Mouse (Mus musculus) heart, embryonic 15.5 days (tissue): ENCODE measurements around the gene Hist1h3c. TPM values are rescaled to one million over a fixed set of nuclear protein-coding genes. Genes with fewer than 3 reads are reported as not detected.
A peak's percentile ranks its signal among the peaks of the same experiment; 100 is the strongest.

ENCODE experiments used
- ATAC-seq: fragments of 200-750 bp; cut with Nextera tagmentation; replicated peaks from 2 replicates; pipeline ENCODE4 v1.8.0; 2017; ENCODE audit warnings: low read depth, moderate TSS enrichment; ENCODE audit not compliant: insufficient number of reproducible peaks, insufficient read depth, low FRiP score
- H3K27ac ChIP-seq: fragments of 300-500 bp; sonication (generic); 2 replicates; pipeline ENCODE4 v1.5.1; 2015; ENCODE audit warnings: mild to moderate bottlenecking, inconsistent platforms
- H3K27me3 ChIP-seq: fragments of 300-500 bp; sonication (generic); 2 replicates; pipeline ENCODE4 v1.6.1; 2015; ENCODE audit warnings: inconsistent platforms
- H3K36me3 ChIP-seq: fragments of 300-500 bp; sonication (generic); 2 replicates; pipeline ENCODE4 v1.6.1; 2015; ENCODE audit warnings: mild to moderate bottlenecking, inconsistent platforms
- H3K4me1 ChIP-seq: fragments of 300-500 bp; sonication (generic); replicated peaks from 2 replicates; pipeline ENCODE4 v1.6.1; 2015; ENCODE audit warnings: inconsistent platforms
- H3K4me2 ChIP-seq: fragments of 300-500 bp; sonication (generic); 2 replicates; pipeline ENCODE4 v1.6.1; 2015; ENCODE audit warnings: inconsistent platforms, mild to moderate bottlenecking, moderate library complexity
- H3K4me3 ChIP-seq: fragments of 300-500 bp; sonication (generic); 2 replicates; pipeline ENCODE4 v1.5.1; 2015; ENCODE audit warnings: mild to moderate bottlenecking, inconsistent platforms
- H3K9ac ChIP-seq: fragments of 300-500 bp; sonication (generic); 2 replicates; pipeline ENCODE4 v1.6.1; 2015; ENCODE audit warnings: mild to moderate bottlenecking, inconsistent platforms
- H3K9me3 ChIP-seq: fragments of 300-500 bp; sonication (generic); replicated peaks from 2 replicates; pipeline ENCODE4 v1.6.1; 2016; ENCODE audit warnings: inconsistent platforms
- WGBS: fragments of 180-500 bp; shearing (Covaris S2); methylation state at CpG from one replicate; pipeline ENCODE4 v1.1.7; 2015; ENCODE audit warnings: mixed read lengths; 5-methylcytosine and 5-hydroxymethylcytosine counted together
- microRNA-seq: library from miRNA; unstranded; fragments of <30 nt; microRNA quantifications from one replicate; pipeline ENCODE4, GENCODE M21; 2016
- polyA plus RNA-seq: library from polyadenylated mRNA; unstranded; fragments of >200 nt; fragmentation: Nextera tagmentation; extraction: Ambion mirVana; gene quantifications from 2 replicates; pipeline ENCODE4 v1.2.1, GENCODE M21; 2015

Hist1h3c gene
- polyA plus RNA-seq, 1 experiment from 2014 or later, result 2.0 TPM

- Histone ChIP-seq H3K36me3 (no peaks in the 10 kb centered on the region), H3K27ac (no peak overlapping the region), H3K27me3 (no peaks in the 10 kb centered on the region), H3K4me2 (no peak overlapping the region), H3K9ac (no peak overlapping the region), H3K4me1 (peaks cover 12% of the 10 kb centered on the region), H3K9me3 (no peaks in the 10 kb centered on the region), H3K4me3 (no peak overlapping the region)
- no peak for ATAC-seq
- WGBS, result 66% methylated on average over 3 of the region's 3 CpGs
Observed at GRCm38 (mm10) chr13:23699767-23700166, 45.6 kb downstream of the Hist1h3c start.

GRCm38 (mm10) chr13:23698996-23699395 is 46.4 kb downstream of the Hist1h3c start:
- no peaks in the 10 kb centered on the region for H3K9me3 ChIP-seq
- no peaks in the 10 kb centered on the region for H3K27me3 ChIP-seq
- H3K4me1 ChIP-seq, result peaks cover 12% of the 10 kb centered on the region
- H3K36me3 ChIP-seq, result no peaks in the 10 kb centered on the region
- 66% methylated on average over 6 of the region's 6 CpGs for WGBS
- H3K4me2 ChIP-seq, result peak overlapping the region; percentile 65
- H3K27ac ChIP-seq, result peak overlapping the region; percentile 80
- no peak for ATAC-seq
- H3K4me3 ChIP-seq, result peak overlapping the region; percentile 45; the same call in 1 of the 2 replicates
- H3K9ac ChIP-seq, result no peak overlapping the region

DNA sequence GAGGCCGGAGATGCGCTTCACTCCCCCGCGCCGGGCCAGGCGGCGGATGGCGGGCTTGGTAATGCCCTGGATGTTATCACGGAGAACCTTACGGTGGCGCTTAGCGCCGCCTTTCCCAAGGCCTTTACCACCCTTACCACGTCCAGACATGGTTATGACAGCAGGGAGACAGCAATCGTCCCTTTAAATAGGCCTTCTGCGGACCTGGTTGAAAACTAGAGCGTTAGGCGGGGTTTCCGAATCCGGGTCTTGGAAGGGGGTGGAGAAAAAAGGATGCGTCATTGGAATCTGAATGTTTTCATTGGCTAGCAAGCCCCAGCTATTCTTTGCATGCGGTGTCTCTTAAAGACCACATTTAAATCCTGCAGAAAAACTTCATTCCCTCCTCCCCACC is 47.1 kb downstream of the Hist1h3c start, which contains the start of gene Hist1h4c:
Gene Hist1h4c (minus strand): TSS at position 155 of the 394 bp plus-strand sequence.
- H3K9ac ChIP-seq, result peak within 1 kb of the TSS; percentile 35
- peak; percentile 94 for ATAC-seq

DNA sequence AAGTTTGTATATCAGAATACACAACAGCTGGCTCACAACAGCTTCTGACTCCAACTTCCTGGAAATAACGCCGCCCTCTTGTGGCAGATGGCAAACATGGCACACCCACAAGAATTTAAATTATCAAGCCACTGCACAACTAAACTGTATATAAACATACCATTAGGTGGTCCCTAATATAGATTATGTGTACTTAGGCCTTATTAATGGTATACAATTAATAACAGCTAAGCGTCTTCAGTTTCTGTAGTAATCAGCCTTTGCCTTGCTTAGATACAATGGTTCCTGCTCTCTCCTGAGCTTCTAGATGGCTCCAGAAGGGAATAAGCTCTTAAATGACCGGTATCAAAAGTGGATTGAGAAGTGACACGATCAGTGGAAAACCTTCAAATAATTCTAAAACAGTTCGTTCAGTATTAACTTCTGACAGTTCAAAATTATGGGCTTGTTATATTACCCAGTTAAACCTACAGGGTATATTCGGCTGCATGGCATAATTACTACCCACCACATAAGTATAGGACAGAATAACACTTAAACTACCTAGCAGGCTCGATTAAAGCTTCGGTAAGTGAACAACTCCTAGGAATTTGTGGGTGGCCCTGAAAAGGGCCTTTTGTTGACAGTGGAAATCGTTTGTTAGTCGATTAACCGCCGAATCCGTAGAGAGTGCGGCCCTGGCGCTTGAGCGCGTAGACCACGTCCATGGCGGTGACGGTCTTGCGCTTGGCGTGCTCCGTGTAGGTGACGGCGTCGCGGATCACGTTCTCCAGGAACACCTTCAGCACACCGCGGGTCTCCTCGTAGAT is 47.7 kb downstream of the Hist1h3c start:
- ATAC-seq, result peak; percentile 13
- H3K4me1 ChIP-seq, result peaks cover 12% of the 10 kb centered on the region
- no peaks in the 10 kb centered on the region for H3K27me3 ChIP-seq
- H3K4me3 ChIP-seq, result peak overlapping the region; percentile 45
- under 1% methylated on average over 32 of the region's 32 CpGs for WGBS
- peak overlapping the region; percentile 80 for H3K27ac ChIP-seq
- H3K9ac ChIP-seq, result peak overlapping the region; percentile 35
- H3K4me2 ChIP-seq, result peak overlapping the region; percentile 65
- no peaks in the 10 kb centered on the region for H3K9me3 ChIP-seq
- H3K36me3 ChIP-seq, result no peaks in the 10 kb centered on the region

More for the DNA sequence above, 47.1 kb downstream of the Hist1h3c start, which contains the start of gene Hist1h4c:
- Histone ChIP-seq H3K27me3 (no peaks in the 10 kb centered on the region), H3K4me3 (peak within 1 kb of the TSS; percentile 45), H3K9me3 (no peaks in the 10 kb centered on the region), H3K4me2 (peak within 1 kb of the TSS; percentile 65), H3K27ac (peak within 1 kb of the TSS; percentile 80), H3K4me1 (peaks cover 12% of the 10 kb centered on the region), H3K36me3 (no peaks in the 10 kb centered on the region)
- 0% methylated on average over 22 of the region's 22 CpGs for WGBS

DNA sequence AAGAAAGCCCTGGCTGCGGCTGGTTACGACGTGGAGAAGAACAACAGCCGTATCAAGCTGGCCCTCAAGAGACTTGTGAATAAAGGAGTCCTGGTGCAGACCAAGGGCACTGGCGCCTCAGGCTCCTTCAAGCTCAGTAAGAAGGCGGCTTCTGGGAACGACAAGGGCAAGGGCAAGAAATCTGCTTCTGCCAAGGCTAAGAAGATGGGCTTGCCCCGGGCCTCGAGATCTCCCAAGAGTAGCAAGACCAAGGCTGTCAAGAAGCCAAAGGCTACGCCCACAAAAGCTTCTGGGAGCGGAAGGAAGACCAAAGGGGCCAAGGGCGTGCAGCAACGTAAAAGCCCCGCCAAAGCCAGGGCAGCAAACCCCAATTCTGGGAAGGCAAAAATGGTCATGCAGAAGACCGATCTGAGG is 49.3 kb downstream of the Hist1h3c start:
- no peaks in the 10 kb centered on the region for H3K36me3 ChIP-seq
- no peak for ATAC-seq
- no peak overlapping the region for H3K9ac ChIP-seq
- H3K4me2 ChIP-seq, result peak overlapping the region; percentile 41
- H3K27me3 ChIP-seq, result no peaks in the 10 kb centered on the region
- H3K9me3 ChIP-seq, result no peaks in the 10 kb centered on the region
- WGBS, result 50% methylated on average over 15 of the region's 15 CpGs
- H3K4me1 ChIP-seq, result peaks cover 12% of the 10 kb centered on the region
- no peak overlapping the region for H3K4me3 ChIP-seq
- peak overlapping the region; percentile 34; the same call in 1 of the 2 replicates for H3K27ac ChIP-seq

GRCm38 (mm10) chr13:23695514-23695913 is 49.9 kb downstream of the Hist1h3c start, which contains the start of gene Hist1h1t:
Hist1h1t (plus strand) TSS chr13:23695814.
- no peak for ATAC-seq
- Histone ChIP-seq H3K4me1 (peaks cover 12% of the 10 kb centered on the region), H3K4me2 (peak within 1 kb of the TSS; percentile 41), H3K9ac (no peak within 1 kb of the TSS), H3K9me3 (no peaks in the 10 kb centered on the region), H3K4me3 (no peak within 1 kb of the TSS), H3K36me3 (no peaks in the 10 kb centered on the region), H3K27ac (peak within 1 kb of the TSS; percentile 34; the same call in 1 of the 2 replicates), H3K27me3 (no peaks in the 10 kb centered on the region)
- 47% methylated on average over 13 of the region's 13 CpGs for WGBS

Small RNA genes lying within 50 kb of the gene (microRNA-seq; reads per million reads assigned to microRNA genes)
- gene Gm44314 (not detected), gene Gm44484 (not detected)

Other genes with a start within 250 kb of the Hist1h3c start
- 5.4 and 5.7 TPM in 2 replicates for gene Hist1h4h, start 214.6 kb downstream of the Hist1h3c start, polyA plus RNA-seq
- gene Hist1h2af, start 211.7 kb downstream of the Hist1h3c start, polyA plus RNA-seq, result 2.2 and 2.6 TPM in 2 replicates
- 1.6 and 3.1 TPM in 2 replicates for gene Hist1h3g, start 210.2 kb downstream of the Hist1h3c start, polyA plus RNA-seq
- 0.61 and 0.74 TPM in 2 replicates for gene Hist1h2bh, start 202.2 kb downstream of the Hist1h3c start, polyA plus RNA-seq
- 0.16 and 0.25 TPM in 2 replicates for gene Hist1h3f, start 201.6 kb downstream of the Hist1h3c start, polyA plus RNA-seq
- gene Hist1h4f, start 194.0 kb downstream of the Hist1h3c start, polyA plus RNA-seq, result 0.62 and 0.66 TPM in 2 replicates
- 0.18 and 0.23 TPM in 2 replicates for gene Hist1h1d, start 192.3 kb downstream of the Hist1h3c start, polyA plus RNA-seq
- 1.7 and 2.4 TPM in 2 replicates for gene Hist1h3e, start 183.2 kb downstream of the Hist1h3c start, polyA plus RNA-seq
- 33.7 and 35.5 TPM in 2 replicates for gene Hist1h2ae, start 174.4 kb downstream of the Hist1h3c start, polyA plus RNA-seq
- 4.3 and 4.6 TPM in 2 replicates for gene Hist1h2bg, start 174.2 kb downstream of the Hist1h3c start, polyA plus RNA-seq
- gene Hist1h2bf, start 171.4 kb downstream of the Hist1h3c start, polyA plus RNA-seq, result 0.97 and 1.5 TPM in 2 replicates
- gene Hist1h2ad, start 171.2 kb downstream of the Hist1h3c start, polyA plus RNA-seq, result 1.2 and 1.6 TPM in 2 replicates
- 2.0 and 2.2 TPM in 2 replicates for gene Hist1h3d, start 169.8 kb downstream of the Hist1h3c start, polyA plus RNA-seq
- 48.2 and 53.2 TPM in 2 replicates for gene Hist1h4d, start 164.0 kb downstream of the Hist1h3c start, polyA plus RNA-seq
- 1.7 and 1.9 TPM in 2 replicates for gene Hist1h2be, start 124.5 kb downstream of the Hist1h3c start, polyA plus RNA-seq
- 9.6 and 10.8 TPM in 2 replicates for gene Hist1h1e, start 123.0 kb downstream of the Hist1h3c start, polyA plus RNA-seq
- 0.50 and 0.74 TPM in 2 replicates for gene Hist1h2ac, start 61.7 kb downstream of the Hist1h3c start, polyA plus RNA-seq
- 51.8 and 52.1 TPM in 2 replicates for gene Hist1h2bc, start 61.4 kb downstream of the Hist1h3c start, polyA plus RNA-seq
- gene Hist1h1t, start 49.8 kb downstream of the Hist1h3c start, polyA plus RNA-seq, result 0.14 TPM in 1 of 2 replicates, not detected in the other
- gene Hist1h4c, start 47.1 kb downstream of the Hist1h3c start, polyA plus RNA-seq, result 2.4 and 2.7 TPM in 2 replicates
- 10.3 and 13.6 TPM in 2 replicates for gene Hfe, start 34.7 kb downstream of the Hist1h3c start, polyA plus RNA-seq
- 38.8 and 41.2 TPM in 2 replicates for gene Hist1h1c, start 6.8 kb downstream of the Hist1h3c start, polyA plus RNA-seq
- 1.2 and 1.9 TPM in 2 replicates for gene Hist1h2bb, start 1.1 kb upstream of the Hist1h3c start, polyA plus RNA-seq
- 15.3 and 20.4 TPM in 2 replicates for gene Hist1h2ab, start 5.5 kb upstream of the Hist1h3c start, polyA plus RNA-seq
- 3.1 and 4.7 TPM in 2 replicates for gene Hist1h3b, start 6.7 kb upstream of the Hist1h3c start, polyA plus RNA-seq
- 1.2 and 1.7 TPM in 2 replicates for gene Hist1h4b, start 11.4 kb upstream of the Hist1h3c start, polyA plus RNA-seq
- not detected in 2 replicates for gene Hist1h4a, start 15.6 kb upstream of the Hist1h3c start, polyA plus RNA-seq
- gene Hist1h3a, start 16.8 kb upstream of the Hist1h3c start, polyA plus RNA-seq, result 1.5 and 2.4 TPM in 2 replicates
- gene Hist1h1a, start 18.1 kb upstream of the Hist1h3c start, polyA plus RNA-seq, result 0.76 and 0.98 TPM in 2 replicates
- gene Trim38, start 24.3 kb upstream of the Hist1h3c start, polyA plus RNA-seq, result not detected in 2 replicates
- not detected in 2 replicates for gene Slc17a2, start 61.4 kb upstream of the Hist1h3c start, polyA plus RNA-seq
- gene Slc17a3, start 93.8 kb upstream of the Hist1h3c start, polyA plus RNA-seq, result 0.03 TPM in 1 of 2 replicates, not detected in the other
- not detected in 2 replicates for gene Slc17a1, start 122.1 kb upstream of the Hist1h3c start, polyA plus RNA-seq
- not detected in 2 replicates for gene Slc17a4, start 169.4 kb upstream of the Hist1h3c start, polyA plus RNA-seq
- gene Hist1h2ba, start 188.6 kb upstream of the Hist1h3c start, polyA plus RNA-seq, result not detected in 2 replicates
- gene Hist1h2aa, start 188.9 kb upstream of the Hist1h3c start, polyA plus RNA-seq, result not detected in 2 replicates
- not detected in 2 replicates for gene Scgn, start 245.6 kb upstream of the Hist1h3c start, polyA plus RNA-seq